Mouse (Mus musculus) retina, postnatal 7 days (tissue): ENCODE measurements around the gene Cog5.

Experiments
- DNase-seq: peaks from one replicate; pipeline ENCODE4 v3.0.0-alpha.2; 2012; ENCODE audit warnings: low read depth, low spot score

Gene Cog5

DNA sequence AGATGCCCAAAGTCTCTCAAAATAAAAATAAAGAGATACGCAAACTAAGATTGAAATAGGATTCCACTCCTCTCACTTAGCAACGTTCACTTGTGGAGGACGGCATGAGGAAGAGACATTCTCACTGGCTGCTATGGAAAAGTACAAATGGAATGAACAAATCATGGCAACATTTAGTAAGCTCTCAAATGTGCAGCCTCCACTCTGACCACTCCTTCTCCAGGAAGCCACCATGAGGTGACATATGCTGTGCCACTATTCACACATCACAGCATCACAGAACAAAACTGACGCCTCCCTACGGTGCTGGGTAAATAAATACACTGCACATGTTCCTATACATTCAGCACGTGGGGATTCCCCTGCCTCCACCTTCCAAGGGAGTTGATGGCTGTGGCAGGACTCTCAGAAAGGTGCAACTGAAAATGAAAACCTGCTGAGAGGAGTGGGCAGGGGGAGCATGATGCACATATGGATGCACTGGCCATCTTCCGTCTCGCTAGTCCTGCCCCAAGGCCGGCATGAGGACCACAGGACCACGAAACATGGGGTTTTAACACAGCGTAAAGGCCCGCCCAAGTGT lies 323.0 kb downstream of the Cog5 start:
- no peak for DNase-seq

DNA sequence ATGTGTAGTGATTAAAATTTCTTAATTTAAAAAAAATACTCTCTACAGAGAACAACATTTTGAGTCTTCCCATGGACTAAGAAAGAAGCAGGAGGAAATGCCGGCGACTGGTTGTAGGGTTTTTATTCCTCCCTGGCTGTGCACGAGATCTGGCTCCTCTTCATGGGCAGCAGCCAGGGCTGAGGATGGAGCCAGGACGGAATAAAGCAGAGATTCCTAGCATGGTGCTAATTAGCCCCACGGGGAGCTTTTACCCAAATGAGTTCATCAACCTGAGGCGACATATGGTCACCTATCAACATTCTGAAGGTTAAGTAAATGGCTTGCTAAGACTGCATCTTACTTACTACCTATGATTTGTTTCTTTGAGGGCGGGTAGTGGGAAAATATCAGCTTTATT lies 328.6 kb downstream of the Cog5 start:
- DNase-seq: no peak

DNA sequence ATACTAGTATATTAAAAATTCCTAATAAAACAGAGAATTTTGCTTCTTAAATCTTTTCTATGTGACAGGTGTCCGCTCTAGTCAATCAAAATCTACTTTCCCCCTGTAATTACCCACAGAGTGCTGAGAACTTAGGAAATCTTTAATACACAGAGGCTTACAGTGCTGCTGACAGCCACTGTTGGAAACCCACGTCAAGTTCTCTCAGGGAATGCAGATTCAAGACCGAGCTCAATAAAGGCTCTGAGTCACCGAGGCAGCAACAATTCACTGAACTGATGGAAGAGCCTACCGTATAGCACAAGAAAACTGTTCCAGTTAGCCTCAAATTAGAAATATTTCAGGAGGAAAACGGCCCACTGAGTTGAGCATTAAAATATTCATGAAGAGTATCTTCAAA lies 329.1 kb downstream of the Cog5 start:
- DNase-seq: no peak

DNA sequence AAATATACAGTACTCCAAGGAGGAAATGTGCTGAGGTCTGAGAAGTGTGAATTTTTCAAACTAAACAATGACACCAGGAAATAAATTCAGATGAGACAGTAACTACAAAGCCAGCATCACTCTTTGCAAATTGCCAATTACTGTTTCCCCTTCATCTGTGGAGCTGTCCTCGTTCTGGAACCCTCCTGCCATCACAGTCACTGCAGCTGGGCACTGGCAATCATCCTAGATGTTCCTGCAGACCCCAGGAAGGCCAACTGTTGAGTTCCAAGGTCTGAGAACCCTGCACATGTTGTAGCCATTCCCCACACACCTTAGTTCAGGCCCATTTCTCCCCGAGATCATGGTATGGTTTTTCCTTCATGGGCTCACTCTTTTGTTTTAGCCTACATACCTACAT lies 329.5 kb downstream of the Cog5 start:
- DNase-seq: no peak

DNA sequence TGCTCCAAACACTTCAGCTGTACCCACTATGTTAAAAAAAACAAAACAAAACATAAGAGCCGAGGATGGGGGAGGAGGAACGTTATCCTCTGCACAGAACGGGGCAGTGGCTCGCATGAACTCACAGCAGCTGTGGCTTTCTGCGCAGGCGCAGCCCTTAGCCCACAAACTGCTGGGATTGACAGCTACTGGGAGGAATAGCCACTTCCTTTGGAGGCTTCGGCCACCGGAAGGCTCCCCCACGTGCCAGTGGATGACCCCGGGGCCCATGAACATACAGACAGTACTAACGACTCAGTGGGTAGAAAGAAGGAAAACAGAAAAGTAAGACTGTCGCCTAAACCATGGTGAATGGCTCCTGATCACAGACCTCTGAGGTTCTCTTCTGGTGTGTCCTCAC lies 330.0 kb downstream of the Cog5 start:
- no peak for DNase-seq

DNA sequence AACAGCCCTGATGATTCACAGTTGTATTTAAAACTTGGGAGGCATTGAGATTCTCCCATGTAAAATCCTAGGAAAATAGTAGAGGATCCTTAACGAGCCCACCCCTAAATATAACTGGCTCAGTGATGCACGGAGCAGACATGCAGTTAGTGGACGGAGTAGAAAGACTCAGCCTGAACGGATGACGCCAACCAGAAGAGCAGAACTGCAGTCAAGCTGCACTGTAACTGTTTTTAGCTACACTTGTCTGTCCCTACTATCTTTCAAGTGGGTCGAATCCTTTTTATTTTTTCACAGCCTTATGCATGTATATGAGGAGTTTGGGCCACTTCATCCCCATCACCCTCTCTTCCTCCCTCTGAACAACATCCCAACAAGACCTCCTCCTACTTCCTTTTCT lies 331.1 kb downstream of the Cog5 start:
- DNase-seq: no peak

DNA sequence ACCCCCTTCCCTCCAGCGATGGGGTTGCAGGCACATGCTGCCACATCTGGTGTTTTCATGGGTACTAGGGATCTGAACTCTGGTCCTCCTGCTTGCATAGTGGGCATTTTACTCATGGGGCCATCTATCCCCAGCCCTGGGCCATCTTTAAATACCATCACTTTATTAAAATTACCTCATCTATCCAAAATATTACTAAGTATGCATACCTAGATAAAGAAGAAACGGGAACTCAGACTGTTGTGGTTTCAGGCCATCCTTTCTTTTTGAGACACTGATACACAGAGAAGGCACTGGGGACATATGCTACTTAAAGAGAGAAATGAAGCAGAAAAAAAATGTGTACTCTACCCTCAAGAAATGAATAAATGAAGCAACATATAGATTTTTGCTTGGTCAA lies 331.8 kb downstream of the Cog5 start:
- DNase-seq: no peak
